Mouse (Mus musculus) lung, postnatal 0 days (tissue): ENCODE measurements around the gene Olfr12.

Experiments
- CTCF ChIP-seq: IDR thresholded peaks from 2 replicates; pipeline ENCODE4 v1.5.1; 2016; ENCODE audit warnings: antibody characterized with exemption, mild to moderate bottlenecking
- EP300 ChIP-seq: IDR thresholded peaks from 2 replicates; pipeline ENCODE4 v1.6.1; 2016; ENCODE audit warnings: antibody characterized with exemption, mild to moderate bottlenecking, control low read depth

DNA sequence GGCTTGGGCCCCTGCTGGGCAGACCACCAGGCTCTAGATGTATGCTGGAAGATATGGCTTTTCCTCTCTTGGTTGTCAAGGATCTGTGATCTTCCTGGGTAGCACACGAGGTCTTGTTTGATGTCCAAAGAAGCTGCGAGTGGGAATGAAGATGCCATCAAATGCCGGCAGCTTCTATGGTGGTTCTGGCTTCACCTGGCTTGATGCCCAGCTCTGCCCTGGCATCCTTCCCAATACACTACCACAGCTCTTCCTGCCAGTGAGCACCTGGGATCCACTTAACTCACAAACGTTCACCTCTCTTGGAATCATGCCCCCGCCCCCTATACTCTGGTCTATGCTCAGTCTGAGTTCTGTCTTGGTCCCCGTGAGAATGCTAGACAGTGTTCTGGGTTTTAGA lies 49.5 kb downstream of the Olfr12 start:
- TF ChIP-seq CTCF (no peak), EP300 (no peak)
